Mouse (Mus musculus) heart, postnatal 0 days (tissue): ENCODE data around the gene Myo1g. TPM values are rescaled to one million over a fixed set of nuclear protein-coding genes. Genes with fewer than 3 reads are reported as not detected.
A peak's percentile ranks its signal among the peaks of the same experiment; 100 is the strongest.

Experiments used
- ATAC-seq: fragments of 200-750 bp; cut with Nextera tagmentation; 2 replicates; pipeline ENCODE4 v1.8.0; 2017; ENCODE audit warnings: low read depth, moderate number of reproducible peaks, moderate library complexity; ENCODE audit not compliant: insufficient read depth
- DNase-seq: peaks from one replicate; pipeline ENCODE4 v3.0.0-alpha.2; 2016; ENCODE audit warnings: low spot score
- H3K27ac ChIP-seq: fragments of 300-500 bp; sonication (generic); 2 replicates; pipeline ENCODE4 v1.5.1; 2014; ENCODE audit warnings: low read depth, mild to moderate bottlenecking
- H3K27me3 ChIP-seq: fragments of 300-500 bp; sonication (generic); 2 replicates; pipeline ENCODE4 v1.6.1; 2014; ENCODE audit warnings: low read length, mixed read lengths; ENCODE audit not compliant: control insufficient read depth, insufficient read depth
- H3K36me3 ChIP-seq: fragments of 300-500 bp; sonication (generic); replicated peaks from 2 replicates; pipeline ENCODE4 v1.6.1; 2014; ENCODE audit warnings: low read length, mixed read lengths; ENCODE audit not compliant: control insufficient read depth, insufficient read depth
- H3K4me1 ChIP-seq: fragments of 300-500 bp; sonication (generic); 2 replicates; pipeline ENCODE4 v1.6.1; 2014; ENCODE audit warnings: antibody characterized with exemption; ENCODE audit not compliant: control insufficient read depth, insufficient read depth
- H3K4me2 ChIP-seq: fragments of 300-500 bp; sonication (generic); 2 replicates; pipeline ENCODE4 v1.6.1; 2014; ENCODE audit warnings: low read depth, mild to moderate bottlenecking, low read length, moderate library complexity
- H3K4me3 ChIP-seq: fragments of 300-500 bp; sonication (generic); 2 replicates; pipeline ENCODE4 v1.5.1; 2014; ENCODE audit warnings: low read depth, low read length
- H3K9ac ChIP-seq: fragments of 300-500 bp; sonication (generic); replicated peaks from 2 replicates; pipeline ENCODE4 v1.6.1; 2014; ENCODE audit warnings: low read depth, low read length, mixed read lengths
- H3K9me3 ChIP-seq: fragments of 300-500 bp; sonication (generic); replicated peaks from 2 replicates; pipeline ENCODE4 v1.6.1; 2016; ENCODE audit warnings: low read length; ENCODE audit not compliant: control insufficient read depth
- CTCF ChIP-seq: IDR thresholded peaks from 2 replicates; pipeline ENCODE4 v1.5.1; 2016; ENCODE audit warnings: antibody characterized with exemption, control low read depth, low read depth
- EP300 ChIP-seq: IDR thresholded peaks from 2 replicates; pipeline ENCODE4 v1.6.1; 2016; ENCODE audit warnings: antibody characterized with exemption, low read depth
- WGBS: fragments of 180-500 bp; shearing (Covaris S2); extraction: QIAGEN DNeasy Blood & Tissue Kit; methylation state at CpG from one replicate; pipeline ENCODE4 v1.1.7; 2014; 5-methylcytosine and 5-hydroxymethylcytosine counted together
- polyA plus RNA-seq: library from polyadenylated mRNA; unstranded; fragments of >200 nt; fragmentation: Nextera tagmentation; extraction: Ambion mirVana; gene quantifications from 2 replicates; pipeline ENCODE4 v1.2.1, GENCODE M21; 2015
- total RNA-seq: library from RNA; depleted of rRNA; stranded (reverse); fragments of >200 nt; gene quantifications from 2 replicates; pipeline ENCODE4 v1.2.3, GENCODE M21; 2014; ENCODE audit warnings: low replicate concordance

Myo1g gene
- total and polyA plus RNA-seq, 2 experiments from 2014 or later: 0.56 to 0.65 TPM

DNA sequence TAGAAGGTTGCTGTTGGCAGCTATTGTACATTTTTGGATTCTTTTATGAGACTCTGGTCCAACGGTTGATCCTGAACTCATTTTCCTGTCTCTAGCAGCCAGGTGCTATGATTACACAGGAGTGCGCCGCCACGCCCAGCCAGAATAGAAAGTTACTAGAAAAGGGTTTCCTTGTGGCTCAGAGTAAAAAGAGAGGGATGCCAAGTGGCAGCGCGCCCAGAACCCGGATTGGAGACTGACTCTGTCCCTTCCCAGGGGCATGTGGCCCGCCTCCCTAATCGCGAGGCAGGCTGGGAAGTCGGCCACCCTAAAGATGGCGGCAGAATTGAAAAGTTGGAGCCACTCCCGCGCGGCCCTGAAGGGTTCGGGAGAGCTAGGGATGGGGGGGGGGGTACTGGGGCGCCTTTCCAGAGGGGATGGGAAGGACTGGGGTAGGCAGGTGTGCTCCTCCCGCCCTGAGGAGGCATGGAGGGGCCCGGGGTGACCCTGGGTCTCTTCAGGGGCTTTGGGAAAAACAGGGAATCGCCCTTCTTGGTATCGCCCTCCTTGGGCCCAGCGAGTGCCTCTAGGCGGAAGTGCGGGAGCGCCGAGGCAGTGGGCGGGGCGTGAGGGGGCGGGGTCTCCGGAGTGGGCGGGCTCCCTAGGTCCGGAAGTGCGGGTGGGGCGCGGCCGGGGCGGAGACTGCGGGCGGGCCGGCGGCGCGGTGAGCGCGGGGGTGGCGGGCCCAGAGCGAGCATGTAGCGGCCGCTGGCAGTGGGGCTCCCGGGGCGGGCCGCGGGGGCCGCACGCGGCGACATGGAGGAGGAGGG lies 25.6 kb upstream of the Myo1g start, which contains the start of gene Ccm2:
Ccm2 (plus strand) TSS at position 683 of the 809 bp plus-strand sequence.
- under 1% methylated on average over 39 of the region's 57 CpGs for WGBS
- H3K27me3 ChIP-seq: no peaks in the 10 kb centered on the region
- peak; percentile 96 for ATAC-seq

DNA sequence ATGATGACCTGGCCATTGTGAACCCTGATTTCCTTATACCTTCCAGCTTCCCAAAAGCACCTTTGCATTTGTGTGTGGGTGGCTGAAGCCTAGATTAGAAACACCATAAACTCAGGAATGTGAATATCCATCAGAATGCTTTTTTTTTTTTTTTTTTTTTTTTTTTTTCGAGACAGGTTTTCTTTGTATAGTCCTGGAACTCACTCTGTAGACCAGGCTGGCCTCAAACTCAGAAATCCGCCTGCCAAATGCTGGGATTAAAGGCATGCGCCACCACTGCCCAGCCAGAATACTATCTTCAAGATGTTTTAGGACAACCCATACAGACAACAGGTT lies 25.1 kb upstream of the Myo1g start:
- H3K4me2 ChIP-seq: peak overlapping the region; percentile 62

More for the DNA sequence above, 25.6 kb upstream of the Myo1g start, which contains the start of gene Ccm2:
- H3K4me2 ChIP-seq: peak within 1 kb of the TSS; percentile 62
- peak within 1 kb of the TSS; percentile 81 for H3K4me3 ChIP-seq
- no peaks in the 10 kb centered on the region for H3K9me3 ChIP-seq
- peaks cover 6% of the 10 kb centered on the region; the same call in 1 of the 2 replicates for H3K4me1 ChIP-seq
- no peak for TF ChIP-seq CTCF
- TF ChIP-seq EP300: peak; percentile 53; the same call in 1 of the 2 replicates
- H3K9ac ChIP-seq: peak within 1 kb of the TSS; percentile 87
- H3K36me3 ChIP-seq: peaks cover under 1% of the 10 kb centered on the region; the same call in 1 of the 2 replicates
- peak within 1 kb of the TSS; percentile 95 for H3K27ac ChIP-seq
- peak; percentile 98 for DNase-seq

DNA sequence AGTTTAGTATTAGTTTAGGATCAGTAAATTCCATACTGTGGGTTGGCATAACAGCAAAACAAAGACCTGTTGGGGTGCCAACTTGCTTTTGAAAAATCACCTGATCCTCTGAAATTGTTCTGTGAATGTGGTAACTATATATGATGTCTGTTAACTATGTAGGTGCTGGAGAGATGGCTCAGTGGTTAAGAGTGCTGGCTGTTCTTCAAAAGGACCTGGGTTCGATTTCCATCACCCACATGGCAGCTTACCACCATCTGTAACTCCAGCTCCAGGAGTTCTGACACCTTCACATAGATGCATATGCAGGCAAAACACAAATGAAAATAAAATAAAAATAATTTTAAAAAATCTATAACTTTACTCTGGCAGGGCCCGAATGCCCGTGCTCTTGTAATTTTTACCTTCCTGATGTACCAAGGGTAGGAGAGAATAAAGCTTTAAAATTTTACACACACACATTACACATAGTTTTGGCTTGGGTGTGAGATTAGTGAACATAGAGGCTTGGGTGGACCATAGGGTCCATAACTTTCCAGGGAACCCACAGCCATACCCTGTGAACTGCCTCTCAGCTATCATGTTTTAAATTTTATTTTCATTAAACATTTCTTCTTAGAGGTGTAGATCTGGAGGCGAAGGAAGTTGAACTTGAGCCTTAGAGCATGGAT lies 24.6 kb upstream of the Myo1g start:
- no peak for DNase-seq
- ATAC-seq: no peak
- peaks cover 6% of the 10 kb centered on the region; the same call in 1 of the 2 replicates for H3K4me1 ChIP-seq
- no peak overlapping the region for H3K4me3 ChIP-seq
- TF ChIP-seq EP300: no peak
- TF ChIP-seq CTCF: no peak
- H3K27me3 ChIP-seq: no peaks in the 10 kb centered on the region
- no peaks in the 10 kb centered on the region for H3K36me3 ChIP-seq
- no peak overlapping the region for H3K4me2 ChIP-seq
- H3K9ac ChIP-seq: no peak overlapping the region
- no peaks in the 10 kb centered on the region for H3K9me3 ChIP-seq
- 92% methylated on average over 4 of the region's 4 CpGs for WGBS
- no peak overlapping the region for H3K27ac ChIP-seq

More for the DNA sequence above, 25.1 kb upstream of the Myo1g start:
- H3K9ac ChIP-seq: peak overlapping the region; percentile 87; the same call in 1 of the 2 replicates
- no peak for ATAC-seq
- peak overlapping the region; percentile 81 for H3K4me3 ChIP-seq
- no peaks in the 10 kb centered on the region for H3K36me3 ChIP-seq
- peaks cover 6% of the 10 kb centered on the region; the same call in 1 of the 2 replicates for H3K4me1 ChIP-seq
- no peaks in the 10 kb centered on the region for H3K27me3 ChIP-seq
- TF ChIP-seq CTCF: no peak
- no peak for TF ChIP-seq EP300
- no peak for DNase-seq
- no peaks in the 10 kb centered on the region for H3K9me3 ChIP-seq
- WGBS: 32% methylated on average over 3 of the region's 3 CpGs
- H3K27ac ChIP-seq: peak overlapping the region; percentile 95

DNA sequence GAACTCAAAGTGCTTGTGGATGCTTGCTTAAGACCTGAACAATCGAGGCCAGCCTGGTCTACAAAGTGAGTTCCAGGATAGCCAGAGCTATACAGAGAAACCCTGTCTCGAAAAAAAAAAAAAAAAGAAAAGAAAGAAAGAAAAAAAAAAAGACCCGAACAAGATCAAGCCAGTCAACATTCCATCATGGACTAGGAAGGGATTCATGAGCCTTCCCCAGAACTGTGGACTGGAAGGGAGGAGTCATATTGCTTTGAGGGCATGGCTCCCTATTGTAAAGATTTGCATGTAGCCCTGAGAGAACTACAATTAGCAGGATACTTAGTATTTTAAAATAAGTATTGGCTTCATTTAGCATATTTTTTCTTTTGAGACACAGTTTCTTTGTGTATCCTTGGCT lies 23.9 kb upstream of the Myo1g start:
- no peak overlapping the region for H3K27ac ChIP-seq
- ATAC-seq (no peak), DNase-seq (no peak)
- H3K4me2 ChIP-seq: no peak overlapping the region
- H3K4me1 ChIP-seq: peaks cover 6% of the 10 kb centered on the region; the same call in 1 of the 2 replicates
- TF ChIP-seq EP300 (no peak), CTCF (no peak)
- no peaks in the 10 kb centered on the region for H3K36me3 ChIP-seq
- 70% methylated on average over 3 of the region's 3 CpGs for WGBS
- H3K9me3 ChIP-seq: no peaks in the 10 kb centered on the region
- no peaks in the 10 kb centered on the region for H3K27me3 ChIP-seq
- H3K4me3 ChIP-seq: no peak overlapping the region
- H3K9ac ChIP-seq: no peak overlapping the region

DNA sequence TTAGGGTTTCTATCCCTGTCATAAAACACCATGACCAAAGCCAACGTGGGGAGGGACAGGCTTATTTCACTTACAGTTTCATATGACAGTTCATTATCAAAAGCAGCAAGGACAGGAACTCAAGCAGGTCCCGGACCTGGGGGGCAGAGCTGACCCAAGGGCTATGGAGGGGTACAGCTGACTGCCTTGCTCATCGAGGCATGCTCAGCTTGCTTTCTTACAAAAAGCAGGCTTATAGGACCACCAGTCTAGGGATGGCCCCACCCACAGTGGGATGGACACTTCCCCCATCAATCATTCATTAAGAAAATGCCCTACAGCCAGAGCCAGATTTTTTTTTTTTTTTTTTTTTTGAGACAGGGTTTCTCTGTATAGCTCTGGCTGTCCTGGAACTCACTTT lies 10.0 kb upstream of the Myo1g start:
- H3K4me3 ChIP-seq: no peak overlapping the region
- DNase-seq (no peak), ATAC-seq (no peak)
- H3K9me3 ChIP-seq: no peaks in the 10 kb centered on the region
- H3K27me3 ChIP-seq: no peaks in the 10 kb centered on the region
- peaks cover 12% of the 10 kb centered on the region for H3K4me1 ChIP-seq
- 76% methylated on average over 3 of the region's 3 CpGs for WGBS
- H3K27ac ChIP-seq: no peak overlapping the region
- no peak overlapping the region for H3K4me2 ChIP-seq
- H3K9ac ChIP-seq: no peak overlapping the region
- no peak for TF ChIP-seq CTCF
- TF ChIP-seq EP300: no peak
- peaks cover 7% of the 10 kb centered on the region for H3K36me3 ChIP-seq
